Mouse (Mus musculus) G1E (cell line): ENCODE data around the gene Psmb5. TPM values are rescaled to one million over a fixed set of nuclear protein-coding genes. Genes with fewer than 3 reads are reported as not detected.

Experiments used
- ATAC-seq: 2 replicates; pipeline ENCODE4 v1.8.0; 2016; ENCODE audit warnings: mild to moderate bottlenecking; ENCODE audit not compliant: insufficient number of reproducible peaks, poor library complexity, low FRiP score, severe bottlenecking; ENCODE audit errors: extremely low read depth
- DNase-seq: peaks from one replicate; pipeline ENCODE4 v3.0.0; 2012; ENCODE audit warnings: low spot score
- H3K27me3 ChIP-seq: 2 replicates; pipeline ENCODE4 v1.6.1; 2012; ENCODE audit warnings: mild to moderate bottlenecking, low read length, inconsistent platforms; ENCODE audit not compliant: insufficient read depth
- H3K36me3 ChIP-seq: replicated peaks from 2 replicates; pipeline ENCODE3; 2012; ENCODE audit warnings: mild to moderate bottlenecking, inconsistent platforms
- H3K4me1 ChIP-seq: 2 replicates; pipeline ENCODE4 v1.6.1; 2012; ENCODE audit warnings: low read depth, low read length, inconsistent platforms, mixed read lengths; ENCODE audit not compliant: insufficient read depth
- H3K4me3 ChIP-seq: 2 replicates; pipeline ENCODE4 v1.5.1; 2012; ENCODE audit warnings: low read depth, mild to moderate bottlenecking, inconsistent platforms, low read length, moderate library complexity, mixed read lengths
- H3K9me3 ChIP-seq: replicated peaks from 2 replicates; pipeline ENCODE4 v1.6.1; 2012; ENCODE audit warnings: inconsistent platforms
- CTCF ChIP-seq: IDR thresholded peaks from 2 replicates; pipeline ENCODE4 v1.5.1; 2012; ENCODE audit warnings: low read depth, low read length, inconsistent platforms, mixed read lengths
- GATA1 ChIP-seq: IDR thresholded peaks from 2 replicates; pipeline ENCODE4 v1.6.1; 2012; ENCODE audit warnings: borderline replicate concordance, low read length, inconsistent platforms, mixed read lengths
- GATA2 ChIP-seq: IDR thresholded peaks from 2 replicates; pipeline ENCODE4 v1.6.1; 2012; ENCODE audit warnings: low read depth, low read length, inconsistent platforms, borderline replicate concordance
- POLR2AphosphoS5 ChIP-seq: IDR thresholded peaks from 2 replicates; pipeline ENCODE4 v1.6.1; 2012; ENCODE audit warnings: low read depth, low read length, inconsistent platforms; ENCODE audit not compliant: insufficient replicate concordance
- TAL1 ChIP-seq: conservative IDR thresholded peaks from 2 replicates; pipeline ENCODE4 v1.6.1; 2012; ENCODE audit warnings: low read depth, low read length, inconsistent platforms, mixed read lengths
- polyA plus RNA-seq: library from polyadenylated mRNA; stranded (reverse); fragments of >175 nt; gene quantifications from 2 replicates; pipeline ENCODE4 v1.2.3, GENCODE M21; 2012
- total RNA-seq, 2 experiments: library from RNA; stranded (forward) in 1 of 2; stranded (reverse) in 1 of 2; fragments of 200-1000 nt in 1 of 2; fragments of >200 nt in 1 of 2; fragmentation: Nextera tagmentation in 1 of 2; gene quantifications; 2 replicates each; pipeline ENCODE4 v1.2.3; 2014 to 2017

Gene Psmb5
- total and polyA plus RNA-seq, 3 experiments, result 26.5 to 149 (median 56.8) TPM

GRCm38 (mm10) chr14:54609962-54610361, 7.9 kb downstream of the Psmb5 start:
- Histone ChIP-seq H3K4me3 (no peak overlapping the region), H3K36me3 (peaks cover 46% of the 10 kb centered on the region), H3K4me1 (peaks cover 19% of the 10 kb centered on the region), H3K9me3 (no peaks in the 10 kb centered on the region), H3K27me3 (no peaks in the 10 kb centered on the region)
- DNase-seq, result no peak
- TF ChIP-seq CTCF (peak; percentile 58), POLR2AphosphoS5 (no peak)
- ATAC-seq, result no peak

GRCm38 (mm10) chr14:54609245-54609644, 8.6 kb downstream of the Psmb5 start:
- no peaks in the 10 kb centered on the region for H3K9me3 ChIP-seq
- no peaks in the 10 kb centered on the region for H3K27me3 ChIP-seq
- H3K4me1 ChIP-seq, result peaks cover 23% of the 10 kb centered on the region
- no peak for ATAC-seq
- no peak overlapping the region for H3K4me3 ChIP-seq
- DNase-seq, result no peak
- no peak for TF ChIP-seq TAL1
- no peak for TF ChIP-seq GATA1
- TF ChIP-seq POLR2AphosphoS5, result no peak
- no peak for TF ChIP-seq CTCF
- no peak for TF ChIP-seq GATA2
- peaks cover 39% of the 10 kb centered on the region for H3K36me3 ChIP-seq

- H3K36me3 ChIP-seq, result peaks cover 25% of the 10 kb centered on the region
- H3K9me3 ChIP-seq, result no peaks in the 10 kb centered on the region
- H3K27me3 ChIP-seq, result no peaks in the 10 kb centered on the region
- peaks cover 40% of the 10 kb centered on the region for H3K4me1 ChIP-seq
- H3K4me3 ChIP-seq, result no peak overlapping the region
- ATAC-seq (no peak), DNase-seq (no peak)
- TF ChIP-seq GATA2, result no peak
- TF ChIP-seq CTCF, result no peak
- TF ChIP-seq TAL1, result no peak
- TF ChIP-seq POLR2AphosphoS5, result no peak
- no peak for TF ChIP-seq GATA1
Measured at GRCm38 (mm10) chr14:54607226-54607625, 10.6 kb downstream of the Psmb5 start.

GRCm38 (mm10) chr14:54605752-54606321, 12.0 kb downstream of the Psmb5 start, which contains the start of gene 4931414P19Rik:
Gene 4931414P19Rik, minus strand, starts transcription at chr14:54605993.
- no peaks in the 10 kb centered on the region for H3K9me3 ChIP-seq
- peak; percentile 81 for DNase-seq
- peaks cover 47% of the 10 kb centered on the region for H3K4me1 ChIP-seq
- no peaks in the 10 kb centered on the region for H3K27me3 ChIP-seq
- peak within 1 kb of the TSS; percentile 66 for H3K4me3 ChIP-seq
- TF ChIP-seq GATA1, result no peak
- TF ChIP-seq GATA2, result no peak
- no peak for TF ChIP-seq TAL1
- no peak for TF ChIP-seq CTCF
- TF ChIP-seq POLR2AphosphoS5, result no peak
- peaks cover 11% of the 10 kb centered on the region for H3K36me3 ChIP-seq
- no peak for ATAC-seq

GRCm38 (mm10) chr14:54603686-54604085, 14.1 kb downstream of the Psmb5 start:
- TF ChIP-seq GATA2 (no peak), CTCF (no peak), POLR2AphosphoS5 (no peak), GATA1 (no peak), TAL1 (no peak)
- DNase-seq (no peak), ATAC-seq (no peak)
- H3K9me3 ChIP-seq, result no peaks in the 10 kb centered on the region
- H3K27me3 ChIP-seq, result no peaks in the 10 kb centered on the region
- H3K36me3 ChIP-seq, result peaks cover 5% of the 10 kb centered on the region
- H3K4me1 ChIP-seq, result peaks cover 45% of the 10 kb centered on the region
- H3K4me3 ChIP-seq, result peak overlapping the region; percentile 76

- no peaks in the 10 kb centered on the region for H3K9me3 ChIP-seq
- no peaks in the 10 kb centered on the region for H3K27me3 ChIP-seq
- DNase-seq, result peak; percentile 97
- peaks cover 45% of the 10 kb centered on the region for H3K4me1 ChIP-seq
- TF ChIP-seq POLR2AphosphoS5 (no peak), TAL1 (no peak), GATA1 (no peak), GATA2 (no peak), CTCF (no peak)
- H3K36me3 ChIP-seq, result peaks cover 5% of the 10 kb centered on the region
- peak overlapping the region; percentile 76 for H3K4me3 ChIP-seq
- peak; percentile 96 for ATAC-seq
Measured at GRCm38 (mm10) chr14:54603038-54603654, 14.7 kb downstream of the Psmb5 start.

GRCm38 (mm10) chr14:54602613-54603012, 15.2 kb downstream of the Psmb5 start:
- Histone ChIP-seq H3K4me1 (peaks cover 42% of the 10 kb centered on the region), H3K4me3 (peak overlapping the region; percentile 76; the same call in 1 of the 2 replicates), H3K27me3 (no peaks in the 10 kb centered on the region), H3K36me3 (peaks cover 6% of the 10 kb centered on the region), H3K9me3 (no peaks in the 10 kb centered on the region)
- no peak for ATAC-seq
- no peak for DNase-seq
- TF ChIP-seq POLR2AphosphoS5 (no peak), GATA2 (no peak), GATA1 (no peak), CTCF (no peak), TAL1 (no peak)
